Mouse (Mus musculus) MEL (cell line): ENCODE results near the gene Tm4sf20. TPM values are rescaled to one million over a fixed set of nuclear protein-coding genes. Genes with fewer than 3 reads are reported as not detected.

Source experiments
- DNase-seq: peaks from one replicate; pipeline ENCODE4 v3.0.0; 2011; ENCODE audit warnings: low read depth, low spot score
- H3K27ac ChIP-seq: 2 replicates; pipeline ENCODE4 v1.5.1; 2012; ENCODE audit warnings: low read depth, mild to moderate bottlenecking, control low read depth, low read length, moderate library complexity; ENCODE audit not compliant: control insufficient read depth
- H3K27me3 ChIP-seq, 2 experiments: fragments of 150-350 bp in 1 of 2; sonication (generic) in 1 of 2; 2 replicates each; pipeline ENCODE4 v1.6.1; 2012; ENCODE audit warnings: low read length in 2 of 2, mild to moderate bottlenecking in 2 of 2, improper control_type of control experiment in 1 of 2, moderate library complexity in 1 of 2; ENCODE audit not compliant: insufficient read depth in 2 of 2, control insufficient read depth in 1 of 2
- H3K36me3 ChIP-seq, 2 experiments: 2 replicates each; pipeline ENCODE4 v1.6.1; 2012 to 2014; ENCODE audit warnings: low read length in 2 of 2, improper control_type of control experiment in 1 of 2, inconsistent platforms in 1 of 2, mild to moderate bottlenecking in 1 of 2; ENCODE audit not compliant: insufficient read depth in 2 of 2, control insufficient read depth in 1 of 2
- H3K4me1 ChIP-seq, 2 experiments: fragments of 150-350 bp in 1 of 2; sonication (generic) in 1 of 2; 2 replicates each; pipeline ENCODE4 v1.6.1; 2012; ENCODE audit warnings: low read length in 2 of 2, improper control_type of control experiment in 1 of 2, mild to moderate bottlenecking in 1 of 2; ENCODE audit not compliant: insufficient read depth in 2 of 2, control insufficient read depth in 1 of 2
- H3K4me3 ChIP-seq, 2 experiments: fragments of 150-350 bp in 1 of 2; sonication (generic) in 1 of 2; 2 replicates each; pipeline ENCODE4 v1.5.1; 2012; ENCODE audit warnings: low read depth in 2 of 2, low read length in 2 of 2, mild to moderate bottlenecking in 2 of 2, moderate library complexity in 2 of 2, control low read depth in 1 of 2, improper control_type of control experiment in 1 of 2; ENCODE audit not compliant: control insufficient read depth in 1 of 2, insufficient read depth in 1 of 2
- H3K79me2 ChIP-seq: 2 replicates; pipeline ENCODE4 v1.6.1; 2012; ENCODE audit warnings: mild to moderate bottlenecking, low read length, moderate library complexity; ENCODE audit not compliant: control insufficient read depth, poor library complexity, insufficient read depth
- H3K9ac ChIP-seq: 2 replicates; pipeline ENCODE4 v1.6.1; 2012; ENCODE audit warnings: low read depth, mild to moderate bottlenecking, control low read depth, low read length, moderate library complexity; ENCODE audit not compliant: control insufficient read depth, poor library complexity, severe bottlenecking
- H3K9me3 ChIP-seq: fragments of 150-350 bp; sonication (generic); replicated peaks from 2 replicates; pipeline ENCODE4 v1.6.1; 2012; ENCODE audit warnings: mild to moderate bottlenecking, low read length, improper control_type of control experiment, moderate library complexity; ENCODE audit not compliant: insufficient read depth
- CTCF ChIP-seq, 3 experiments: IDR thresholded peaks in 2 of 3; conservative IDR thresholded peaks in 1 of 3; 2 replicates each; pipeline ENCODE4 v1.5.1; 2011 to 2012; ENCODE audit warnings: low read length in 3 of 3, low read depth in 2 of 3, mild to moderate bottlenecking in 2 of 3, improper control_type of control experiment in 1 of 3, inconsistent platforms in 1 of 3, mixed read lengths in 1 of 3, moderate library complexity in 1 of 3; ENCODE audit not compliant: control insufficient read depth in 1 of 3, insufficient read depth in 1 of 3, poor library complexity in 1 of 3, severe bottlenecking in 1 of 3
- E2F4 ChIP-seq: IDR thresholded peaks from 2 replicates; pipeline ENCODE4 v1.6.1; 2011; ENCODE audit warnings: low read depth, low read length, improper control_type of control experiment, borderline replicate concordance
- EP300 ChIP-seq, 2 experiments: IDR thresholded peaks; 2 replicates each; pipeline ENCODE4 v1.6.1; 2011; ENCODE audit warnings: improper control_type of control experiment in 2 of 2, low read length in 2 of 2, low read depth in 1 of 2, mild to moderate bottlenecking in 1 of 2
- GATA1 ChIP-seq: IDR thresholded peaks from 2 replicates; pipeline ENCODE4 v1.6.1; 2011; ENCODE audit warnings: low read depth, low read length, improper control_type of control experiment
- HCFC1 ChIP-seq: IDR thresholded peaks from 2 replicates; pipeline ENCODE4 v1.6.1; 2012; ENCODE audit warnings: low read depth, mild to moderate bottlenecking, inconsistent platforms, low read length, improper control_type of control experiment, moderate library complexity
- KAT2A ChIP-seq: conservative IDR thresholded peaks from 2 replicates; pipeline ENCODE4 v1.6.1; 2012; ENCODE audit warnings: low read depth, low read length, improper control_type of control experiment, inconsistent platforms
- MAX ChIP-seq: IDR thresholded peaks from 2 replicates; pipeline ENCODE4 v1.6.1; 2011; ENCODE audit warnings: low read length, improper control_type of control experiment
- MYB ChIP-seq: IDR thresholded peaks from 2 replicates; pipeline ENCODE4 v1.6.1; 2011; ENCODE audit warnings: mild to moderate bottlenecking, low read depth, low read length, improper control_type of control experiment
- POLR2A ChIP-seq, 2 experiments: IDR thresholded peaks; 2 replicates each; pipeline ENCODE4 v1.6.1; 2011 to 2012; ENCODE audit warnings: low read length in 2 of 2, mild to moderate bottlenecking in 2 of 2, control low read depth in 1 of 2, improper control_type of control experiment in 1 of 2, low read depth in 1 of 2, moderate library complexity in 1 of 2; ENCODE audit not compliant: control insufficient read depth in 1 of 2, insufficient read depth in 1 of 2, poor library complexity in 1 of 2
- POLR2AphosphoS2 ChIP-seq: IDR thresholded peaks from 2 replicates; pipeline ENCODE4 v1.6.1; 2011; ENCODE audit warnings: low read length, improper control_type of control experiment
- POLR2AphosphoS5 ChIP-seq: IDR thresholded peaks from 2 replicates; pipeline ENCODE4 v1.6.1; 2012; ENCODE audit warnings: low read depth, borderline replicate concordance, mild to moderate bottlenecking, inconsistent platforms, low read length, moderate library complexity, mixed read lengths
- RAD21 ChIP-seq: IDR thresholded peaks from 2 replicates; pipeline ENCODE4 v1.6.1; 2011; ENCODE audit warnings: mild to moderate bottlenecking, low read depth, low read length, improper control_type of control experiment
- SIN3A ChIP-seq: IDR thresholded peaks from 2 replicates; pipeline ENCODE4 v1.6.1; 2012; ENCODE audit warnings: low read length, improper control_type of control experiment, inconsistent platforms
- TBP ChIP-seq: IDR thresholded peaks from 2 replicates; pipeline ENCODE4 v1.8.0; 2011; ENCODE audit warnings: low read depth, low read length, improper control_type of control experiment
- USF2 ChIP-seq, 2 experiments: IDR thresholded peaks; 2 replicates each; pipeline ENCODE4 v1.6.1; 2011 to 2012; ENCODE audit warnings: improper control_type of control experiment in 2 of 2, low read length in 2 of 2, borderline replicate concordance in 1 of 2, inconsistent platforms in 1 of 2, low read depth in 1 of 2, mild to moderate bottlenecking in 1 of 2; ENCODE audit not compliant: insufficient read depth in 1 of 2
- ZKSCAN1 ChIP-seq: IDR thresholded peaks from 2 replicates; pipeline ENCODE4 v1.6.1; 2012; ENCODE audit warnings: low read depth, mild to moderate bottlenecking, inconsistent platforms, low read length, improper control_type of control experiment, moderate library complexity
- ZMIZ1 ChIP-seq: IDR thresholded peaks from 2 replicates; pipeline ENCODE4 v1.6.1; 2012; ENCODE audit warnings: low read depth, mild to moderate bottlenecking, inconsistent platforms, low read length, improper control_type of control experiment, moderate library complexity
- polyA plus RNA-seq, 2 experiments: library from polyadenylated mRNA; stranded (reverse) in 1 of 2; unstranded in 1 of 2; fragments of >175 nt in 1 of 2; fragments of >200 nt in 1 of 2; gene quantifications; 2 replicates each; pipeline versions ENCODE4 v1.2.1 to v1.2.4; 2012; ENCODE audit warnings: low replicate concordance in 2 of 2, low read depth in 1 of 2; ENCODE audit not compliant: insufficient read length in 2 of 2, insufficient read depth in 1 of 2, missing spikeins in 1 of 2
- total RNA-seq: library from RNA; depleted of rRNA; stranded (reverse); fragments of 300-350 nt; gene quantifications from 2 replicates; pipeline ENCODE4 v1.2.3, GENCODE M21; 2012

Gene Tm4sf20
- total and polyA plus RNA-seq, 3 experiments, result not detected

DNA sequence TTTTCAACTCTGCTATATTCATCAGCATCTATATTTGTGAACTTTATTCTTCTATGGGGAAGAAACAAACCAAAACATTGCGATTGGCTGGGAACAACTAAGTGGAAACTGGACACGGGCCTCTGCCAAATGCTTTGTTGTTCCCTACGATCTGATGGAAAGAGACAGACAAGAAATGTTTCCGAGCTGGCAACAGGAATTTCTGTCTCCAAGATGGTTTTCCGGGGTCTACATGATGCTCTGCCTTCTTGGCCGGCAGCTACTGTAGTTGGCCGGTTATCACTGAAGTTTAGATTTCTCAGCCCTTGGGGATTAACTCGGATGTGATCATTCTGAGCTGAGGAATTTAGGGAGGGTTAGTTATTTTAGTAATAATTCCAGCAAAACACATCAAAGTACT lies 38.1 kb upstream of the Tm4sf20 start:
- TF ChIP-seq MYB (no peak), ZKSCAN1 (no peak), TBP (no peak), POLR2AphosphoS2 (no peak), MAX (no peak), ZMIZ1 (no peak), HCFC1 (no peak)
- Histone ChIP-seq H3K4me1 (no peaks in the 10 kb centered on the region), H3K79me2 (no peaks in the 10 kb centered on the region), H3K9me3 (no peaks in the 10 kb centered on the region), H3K27me3 (peaks cover 0 to 1% of the 10 kb centered on the region in 2 experiments; a peak in 2 of 4 replicates), H3K9ac (no peak overlapping the region), H3K4me3 (no peak overlapping the region), H3K27ac (no peak overlapping the region), H3K36me3 (no peaks in the 10 kb centered on the region)
- DNase-seq, result no peak

DNA sequence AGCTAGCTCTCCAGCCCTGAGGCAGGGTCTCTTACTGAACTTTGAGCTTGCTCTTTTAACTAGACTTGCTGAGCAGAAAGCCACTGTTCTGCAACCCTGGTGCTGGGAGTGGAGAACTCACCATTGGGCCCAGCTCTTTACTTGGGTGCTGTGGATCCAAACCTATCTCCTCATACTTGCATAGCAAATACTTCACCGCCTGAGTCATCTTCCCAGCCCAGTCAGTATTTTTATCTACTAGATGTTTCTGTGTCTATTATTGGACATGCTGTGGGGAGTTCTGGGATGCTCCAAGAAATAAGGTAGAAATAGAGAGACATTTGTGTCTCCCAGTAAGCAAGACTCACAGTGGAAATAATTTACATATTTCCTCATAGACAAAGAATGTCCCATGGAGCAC lies 35.8 kb upstream of the Tm4sf20 start:
- no peaks in the 10 kb centered on the region for H3K36me3 ChIP-seq
- H3K9ac ChIP-seq, result no peak overlapping the region
- no peaks in the 10 kb centered on the region for H3K27me3 ChIP-seq
- DNase-seq, result no peak
- H3K4me1 ChIP-seq, result no peaks in the 10 kb centered on the region
- TF ChIP-seq SIN3A, result no peak
- TF ChIP-seq RAD21, result no peak
- no peak for TF ChIP-seq POLR2AphosphoS5
- TF ChIP-seq EP300 (IDR thresholded peaks at IDR 0.05; ENCODE audit: low read depth in 1 of 2, low read length in 2 of 2), result no peak
- TF ChIP-seq E2F4, result no peak
- no peak for TF ChIP-seq KAT2A
- TF ChIP-seq HCFC1, result no peak
- no peak for TF ChIP-seq ZMIZ1
- TF ChIP-seq MYB, result no peak
- TF ChIP-seq ZKSCAN1, result no peak
- no peak for TF ChIP-seq CTCF (IDR thresholded peaks at IDR 0.05 in 2 of 3, conservative IDR thresholded peaks at IDR 0.05 in 1 of 3; ENCODE audit: control insufficient read depth in 1 of 3, insufficient read depth in 1 of 3, low read depth in 2 of 3, low read length in 3 of 3, poor library complexity in 1 of 3, severe bottlenecking in 1 of 3)
- TF ChIP-seq USF2 (IDR thresholded peaks at IDR 0.05; ENCODE audit: borderline replicate concordance in 1 of 2, insufficient read depth in 1 of 2, low read depth in 1 of 2, low read length in 2 of 2), result no peak
- no peak for TF ChIP-seq GATA1
- no peak for TF ChIP-seq POLR2A (IDR thresholded peaks at IDR 0.05; ENCODE audit: control insufficient read depth in 1 of 2, insufficient read depth in 1 of 2, low read depth in 1 of 2, low read length in 2 of 2, poor library complexity in 1 of 2)
- H3K27ac ChIP-seq, result no peak overlapping the region
- H3K9me3 ChIP-seq, result no peaks in the 10 kb centered on the region
- no peak overlapping the region for H3K4me3 ChIP-seq
- H3K79me2 ChIP-seq, result no peaks in the 10 kb centered on the region
